Mouse (Mus musculus) embryonic facial prominence, embryonic 15.5 days (tissue): ENCODE results near the gene Cab39l. TPM values are rescaled to one million over a fixed set of nuclear protein-coding genes. Genes with fewer than 3 reads are reported as not detected.

Source experiments
- ATAC-seq: fragments of 200-750 bp; cut with Nextera tagmentation; 2 replicates; pipeline ENCODE4 v1.8.0; 2017; ENCODE audit warnings: low read depth, moderate TSS enrichment; ENCODE audit not compliant: insufficient number of reproducible peaks, low FRiP score, low TSS enrichment
- H3K27ac ChIP-seq: fragments of 300-500 bp; sonication (generic); replicated peaks from 2 replicates; pipeline ENCODE4 v1.5.1; 2015; ENCODE audit warnings: mild to moderate bottlenecking, inconsistent platforms
- H3K27me3 ChIP-seq: fragments of 300-500 bp; sonication (generic); 2 replicates; pipeline ENCODE4 v1.6.1; 2015; ENCODE audit warnings: inconsistent platforms
- H3K36me3 ChIP-seq: fragments of 300-500 bp; sonication (generic); 2 replicates; pipeline ENCODE4 v1.6.1; 2015; ENCODE audit warnings: mild to moderate bottlenecking, inconsistent platforms
- H3K4me1 ChIP-seq: fragments of 300-500 bp; sonication (generic); 2 replicates; pipeline ENCODE4 v1.6.1; 2015; ENCODE audit warnings: inconsistent platforms
- H3K4me2 ChIP-seq: fragments of 300-500 bp; sonication (generic); replicated peaks from 2 replicates; pipeline ENCODE4 v1.6.1; 2015; ENCODE audit warnings: mild to moderate bottlenecking, inconsistent platforms
- H3K4me3 ChIP-seq: fragments of 300-500 bp; sonication (generic); replicated peaks from 2 replicates; pipeline ENCODE4 v1.5.1; 2015; ENCODE audit warnings: mild to moderate bottlenecking, inconsistent platforms
- H3K9ac ChIP-seq: fragments of 300-500 bp; sonication (generic); 2 replicates; pipeline ENCODE4 v1.6.1; 2015; ENCODE audit warnings: inconsistent platforms
- H3K9me3 ChIP-seq: fragments of 300-500 bp; sonication (generic); replicated peaks from 2 replicates; pipeline ENCODE4 v1.6.1; 2016; ENCODE audit warnings: inconsistent platforms
- WGBS: fragments of 180-500 bp; shearing (Covaris S2); methylation state at CpG from one replicate; pipeline ENCODE4 v1.1.7; 2015; 5-methylcytosine and 5-hydroxymethylcytosine counted together
- polyA plus RNA-seq: library from polyadenylated mRNA; unstranded; fragments of >200 nt; fragmentation: Nextera tagmentation; extraction: Ambion mirVana; gene quantifications from 2 replicates; pipeline ENCODE4 v1.2.1, GENCODE M21; 2015

Gene Cab39l
- polyA plus RNA-seq, 1 experiment from 2014 or later: 39.8 TPM

DNA sequence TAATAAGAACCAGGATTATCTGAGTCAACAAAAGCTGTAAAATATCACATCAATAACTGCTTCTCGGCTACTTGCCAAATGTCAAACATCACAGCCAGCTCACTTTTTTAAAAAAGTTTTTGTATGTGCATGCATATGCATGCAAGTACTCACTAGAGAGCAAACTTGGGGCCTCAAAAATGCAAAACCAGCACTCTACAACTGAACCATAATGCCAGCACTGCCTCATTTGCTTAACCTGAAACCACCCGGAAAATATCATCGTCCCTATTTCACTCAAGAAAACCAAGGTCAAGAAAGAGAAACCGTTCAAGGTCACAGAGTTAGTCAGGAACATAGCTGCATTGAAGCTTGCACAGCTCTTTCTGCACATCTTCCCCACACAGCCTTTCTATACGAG, 135.6 kb downstream of the Cab39l start:
- Histone ChIP-seq H3K36me3 (peaks cover 32% of the 10 kb centered on the region; the same call in 1 of the 2 replicates), H3K9ac (no peak overlapping the region), H3K4me2 (no peak overlapping the region), H3K4me1 (no peaks in the 10 kb centered on the region), H3K4me3 (no peak overlapping the region), H3K27ac (no peak overlapping the region), H3K9me3 (no peaks in the 10 kb centered on the region), H3K27me3 (no peaks in the 10 kb centered on the region)
- no peak for ATAC-seq
- 81% methylated on average over 5 of the region's 5 CpGs for WGBS

DNA sequence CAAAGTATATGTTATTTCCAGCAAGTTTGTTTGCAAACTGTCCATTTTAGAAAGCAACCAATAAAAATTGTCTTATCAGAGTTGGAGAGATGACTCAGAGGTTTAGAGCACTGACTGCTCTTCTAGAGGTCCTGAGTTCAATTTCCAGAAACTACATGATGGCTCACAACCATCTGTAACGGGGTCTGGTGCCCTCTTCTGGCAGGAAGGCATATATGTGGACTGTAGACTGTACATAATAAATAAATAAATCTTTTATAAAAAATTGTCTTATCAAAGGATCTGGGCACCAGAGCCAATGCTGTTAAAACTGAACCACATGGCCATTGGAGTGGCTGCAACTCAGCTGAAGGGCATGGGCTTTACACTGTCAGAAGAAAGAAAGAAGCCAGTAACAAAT, 149.8 kb downstream of the Cab39l start:
- Histone ChIP-seq H3K4me2 (no peak overlapping the region), H3K4me1 (no peaks in the 10 kb centered on the region), H3K4me3 (no peak overlapping the region), H3K27me3 (no peaks in the 10 kb centered on the region), H3K9ac (no peak overlapping the region), H3K36me3 (peaks cover 48% of the 10 kb centered on the region), H3K27ac (no peak overlapping the region), H3K9me3 (no peaks in the 10 kb centered on the region)
- no peak for ATAC-seq
- 61% methylated on average over 1 of the region's 1 CpGs for WGBS

DNA sequence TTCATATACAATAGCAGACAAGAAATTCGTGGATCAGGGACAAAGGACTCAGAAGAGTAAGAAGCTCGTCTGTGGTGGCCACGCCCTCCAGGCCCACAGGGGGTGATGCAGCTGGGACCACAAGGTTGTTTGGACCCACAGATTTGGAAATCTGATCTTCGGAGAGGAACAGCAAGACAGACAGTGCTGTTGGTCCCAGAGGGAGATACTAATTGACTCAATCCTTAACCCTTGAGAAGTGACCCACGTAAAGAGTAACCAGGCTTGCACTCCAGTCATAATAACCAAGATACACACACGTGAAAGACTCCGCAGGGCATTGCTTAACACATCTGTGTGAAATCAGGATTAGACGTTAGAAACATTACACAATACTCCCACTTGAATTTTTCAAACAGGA, 151.1 kb downstream of the Cab39l start:
- Histone ChIP-seq H3K9ac (no peak overlapping the region), H3K4me3 (no peak overlapping the region), H3K27ac (no peak overlapping the region), H3K27me3 (no peaks in the 10 kb centered on the region), H3K4me1 (peaks cover 4% of the 10 kb centered on the region), H3K36me3 (peaks cover 36% of the 10 kb centered on the region), H3K9me3 (no peaks in the 10 kb centered on the region), H3K4me2 (no peak overlapping the region)
- 71% methylated on average over 8 of the region's 8 CpGs for WGBS
- ATAC-seq: peak; percentile 15; the same call in 1 of the 2 replicates

- Histone ChIP-seq H3K27me3 (no peaks in the 10 kb centered on the region), H3K9ac (no peak overlapping the region), H3K9me3 (no peaks in the 10 kb centered on the region), H3K4me2 (no peak overlapping the region), H3K4me3 (no peak overlapping the region), H3K36me3 (peaks cover 36% of the 10 kb centered on the region), H3K4me1 (peaks cover 8% of the 10 kb centered on the region), H3K27ac (no peak overlapping the region)
- 90% methylated on average over 3 of the region's 3 CpGs for WGBS
- ATAC-seq: no peak
These were observed 151.8 kb downstream of the Cab39l start for GRCm38 (mm10) chr14:59592593-59592992.

GRCm38 (mm10) chr14:59594988-59595387, 154.2 kb downstream of the Cab39l start:
- peaks cover 16% of the 10 kb centered on the region for H3K36me3 ChIP-seq
- peaks cover 12% of the 10 kb centered on the region for H3K4me1 ChIP-seq
- no peak overlapping the region for H3K4me2 ChIP-seq
- H3K4me3 ChIP-seq: no peak overlapping the region
- no peak for ATAC-seq
- no peak overlapping the region for H3K9ac ChIP-seq
- no peaks in the 10 kb centered on the region for H3K27me3 ChIP-seq
- H3K9me3 ChIP-seq: no peaks in the 10 kb centered on the region
- 94% methylated on average over 3 of the region's 3 CpGs for WGBS
- no peak overlapping the region for H3K27ac ChIP-seq

- no peaks in the 10 kb centered on the region for H3K9me3 ChIP-seq
- peak within 1 kb of the TSS; percentile 95 for H3K4me3 ChIP-seq
- 0% methylated on average over 48 of the region's 48 CpGs for WGBS
- peak within 1 kb of the TSS; percentile 25 for H3K27ac ChIP-seq
- H3K4me2 ChIP-seq: peak within 1 kb of the TSS; percentile 82
- peak; percentile 85 for ATAC-seq
- H3K27me3 ChIP-seq: no peaks in the 10 kb centered on the region
- peaks cover 12% of the 10 kb centered on the region for H3K4me1 ChIP-seq
- H3K9ac ChIP-seq: peak within 1 kb of the TSS; percentile 84
- peaks cover 5% of the 10 kb centered on the region; the same call in 1 of the 2 replicates for H3K36me3 ChIP-seq
These were observed 156.9 kb downstream of the Cab39l start, which contains the start of gene Cdadc1 for GRCm38 (mm10) chr14:59597398-59598259. Cdadc1 (minus strand) TSS chr14:59597959.

DNA sequence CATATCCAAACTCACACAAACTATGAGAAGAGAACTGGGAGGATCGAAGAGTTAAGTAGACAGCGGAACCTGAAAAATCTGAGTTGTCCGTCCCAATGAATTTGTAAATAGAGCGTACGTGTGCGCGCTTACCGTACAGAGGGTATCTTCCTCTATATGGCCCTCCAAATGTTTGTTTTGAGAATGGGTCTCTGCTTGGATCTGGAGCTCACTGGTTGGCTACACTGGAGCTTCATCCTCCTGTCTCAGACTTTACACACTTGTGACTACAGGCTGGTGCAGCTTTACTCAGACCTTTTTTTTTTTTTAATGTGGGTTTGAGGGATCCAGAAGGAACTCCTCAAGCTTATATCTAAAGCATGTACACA, 157.5 kb downstream of the Cab39l start:
- Histone ChIP-seq H3K4me3 (peak overlapping the region; percentile 95), H3K27me3 (no peaks in the 10 kb centered on the region), H3K27ac (peak overlapping the region; percentile 25; the same call in 1 of the 2 replicates), H3K4me1 (peaks cover 12% of the 10 kb centered on the region), H3K4me2 (peak overlapping the region; percentile 82), H3K9me3 (no peaks in the 10 kb centered on the region), H3K9ac (peak overlapping the region; percentile 84), H3K36me3 (peaks cover 5% of the 10 kb centered on the region; the same call in 1 of the 2 replicates)
- 3% methylated on average over 8 of the region's 8 CpGs for WGBS
- ATAC-seq: no peak

GRCm38 (mm10) chr14:59604002-59604645, 163.4 kb downstream of the Cab39l start:
- Histone ChIP-seq H3K27me3 (no peaks in the 10 kb centered on the region), H3K4me3 (no peak overlapping the region), H3K9ac (no peak overlapping the region), H3K9me3 (no peaks in the 10 kb centered on the region), H3K4me2 (no peak overlapping the region), H3K4me1 (no peaks in the 10 kb centered on the region), H3K27ac (no peak overlapping the region), H3K36me3 (no peaks in the 10 kb centered on the region)
- 71% methylated on average over 5 of the region's 5 CpGs for WGBS
- ATAC-seq: no peak

GRCm38 (mm10) chr14:59605671-59606353, 165.0 kb downstream of the Cab39l start:
- H3K4me1 ChIP-seq: no peaks in the 10 kb centered on the region
- 8% methylated on average over 5 of the region's 5 CpGs for whole genome bisulfite sequencing
- H3K9me3 ChIP-seq: no peaks in the 10 kb centered on the region
- no peaks in the 10 kb centered on the region for H3K36me3 ChIP-seq
- no peak overlapping the region for H3K4me3 ChIP-seq
- no peaks in the 10 kb centered on the region for H3K27me3 ChIP-seq
- no peak for ATAC-seq
- H3K27ac ChIP-seq: no peak overlapping the region
- H3K4me2 ChIP-seq: no peak overlapping the region
- H3K9ac ChIP-seq: no peak overlapping the region

DNA sequence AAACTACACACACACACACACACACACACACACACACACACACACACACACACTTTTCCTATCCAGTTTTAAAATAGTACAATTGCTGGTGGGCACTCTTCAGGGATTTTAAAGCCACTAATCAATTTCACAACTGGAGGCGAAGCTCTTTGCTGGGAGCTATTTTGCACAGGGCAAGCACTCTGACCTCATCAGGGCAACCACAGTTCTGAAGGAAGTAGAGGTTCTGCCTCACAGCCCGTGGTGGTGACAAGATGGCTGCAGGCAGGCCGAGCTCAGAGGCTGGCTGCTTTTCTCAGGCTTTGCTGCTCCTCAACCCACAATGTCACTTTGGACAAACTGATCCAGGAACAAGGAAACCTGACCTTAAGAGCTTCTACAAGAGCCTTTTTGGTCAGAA, 166.2 kb downstream of the Cab39l start:
- no peak overlapping the region for H3K4me2 ChIP-seq
- H3K9ac ChIP-seq: no peak overlapping the region
- H3K4me3 ChIP-seq: no peak overlapping the region
- whole genome bisulfite sequencing: 31% methylated on average over 3 of the region's 3 CpGs
- H3K4me1 ChIP-seq: no peaks in the 10 kb centered on the region
- no peaks in the 10 kb centered on the region for H3K27me3 ChIP-seq
- no peaks in the 10 kb centered on the region for H3K36me3 ChIP-seq
- H3K27ac ChIP-seq: no peak overlapping the region
- ATAC-seq: no peak
- no peaks in the 10 kb centered on the region for H3K9me3 ChIP-seq

- Histone ChIP-seq H3K27ac (no peak overlapping the region), H3K4me1 (0 out of 2 replicates have a peak, but pooled peaks cover 6% of the 10 kb centered on the region), H3K9ac (no peak overlapping the region), H3K4me2 (no peak overlapping the region), H3K4me3 (no peak overlapping the region), H3K9me3 (no peaks in the 10 kb centered on the region), H3K27me3 (no peaks in the 10 kb centered on the region), H3K36me3 (no peaks in the 10 kb centered on the region)
- no peak for ATAC-seq
- WGBS: 47% methylated on average over 14 of the region's 14 CpGs
These were observed 172.3 kb downstream of the Cab39l start for GRCm38 (mm10) chr14:59612920-59613625.
